ENCODE assay signal across 25 mouse cellular contexts in the genomic region with DNA sequence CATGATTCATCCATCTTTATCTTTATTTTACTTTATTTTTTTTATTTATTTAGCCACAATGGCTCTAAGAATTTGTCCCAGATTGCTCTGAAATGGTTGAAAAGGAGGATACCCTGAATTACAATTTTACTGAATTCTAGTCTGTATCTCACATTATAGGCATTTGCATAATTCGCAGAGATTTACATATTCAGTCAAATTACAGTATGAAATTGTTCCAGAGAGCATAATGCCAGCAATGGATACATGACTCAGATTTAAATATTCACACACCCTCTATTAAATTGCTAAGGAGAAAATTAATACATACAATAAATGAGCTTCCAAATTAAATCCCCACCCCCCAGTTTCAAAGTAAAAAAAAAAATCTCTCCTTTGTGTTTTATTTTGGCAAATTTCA.
A peak's percentile ranks its signal among the peaks of the same experiment; 100 is the strongest.
DNase-seq lines count a peak whose midpoint lies in the region; ATAC-seq and TF ChIP-seq lines count a peak whose summit lies in the region.
"Had no signal": no experiment of that assay in that cellular context is flagged by ENCODE, and none has a peak within 500 bp of the region (broad histone marks: within the 10 kb centered on the region; RNA-seq: fewer than 3 reads in every experiment).

No protein-coding gene starts in this region.

- H3K4me3 ChIP-seq in forebrain, embryonic 13.5 days: no peak overlapping the region
- no peak overlapping the region for H3K4me3 ChIP-seq in forebrain, embryonic 12.5 days (replicated peaks)
- no peak overlapping the region for H3K4me3 ChIP-seq in forebrain, embryonic 15.5 days
- no peak overlapping the region for H3K4me3 ChIP-seq in forebrain, embryonic 11.5 days (ENCODE audit: low read depth, low read length)
- no peak overlapping the region for H3K4me3 ChIP-seq in forebrain, postnatal 0 days (ENCODE audit: low read depth, low read length)
- H3K4me3 ChIP-seq: embryonic facial prominence, embryonic 13.5 days; embryonic facial prominence, embryonic 15.5 days; erythroblast, embryonic 14.5 days had no signal

- peak; percentile 59; the same call in 1 of the 2 replicates for ATAC-seq in forebrain, embryonic 13.5 days
- no peak for ATAC-seq in forebrain, embryonic 12.5 days (ENCODE audit: low FRiP score)
- ATAC-seq in forebrain, embryonic 15.5 days (replicated peaks): peak; percentile 57; the same call in 1 of the 2 replicates
- ATAC-seq in forebrain, embryonic 11.5 days (replicated peaks; ENCODE audit: low FRiP score): no peak
- ATAC-seq in forebrain, postnatal 0 days: no peak; the same call in 1 of the 2 replicates
- ATAC-seq: activated CD4-positive, CD25-positive, alpha-beta regulatory T cell, adult 4 months; CD4-positive, CD25-positive, alpha-beta regulatory T cell, adult 4 months; Patski had no signal

- no peak overlapping the region for H3K4me2 ChIP-seq in forebrain, embryonic 13.5 days
- H3K4me2 ChIP-seq in forebrain, embryonic 12.5 days: no peak overlapping the region
- H3K4me2 ChIP-seq in forebrain, embryonic 15.5 days (replicated peaks): no peak overlapping the region
- no peak overlapping the region for H3K4me2 ChIP-seq in forebrain, embryonic 11.5 days (ENCODE audit: low read depth, low read length, severe bottlenecking)
- no peak overlapping the region for H3K4me2 ChIP-seq in forebrain, postnatal 0 days (ENCODE audit: low read depth)
- H3K4me2 ChIP-seq: embryonic facial prominence, embryonic 13.5 days; embryonic facial prominence, embryonic 15.5 days had no signal

- TF ChIP-seq CTCF in forebrain, postnatal 0 days (IDR thresholded peaks at IDR 0.05; ENCODE audit: low read depth): no peak

- no peak for DNase-seq in forebrain, embryonic 11.5 days (ENCODE audit: low spot score)
- peak; percentile 7 for DNase-seq in forebrain, postnatal 0 days
- DNase-seq in thymus, postnatal 25 days: no peak
- DNase-seq: adrenal gland, adult 8-10 months; adrenal gland, postnatal 14 days; adrenal gland, postnatal 36 days; B cell, adult 2 months; cerebellum, adult 11 months; cerebellum, adult 18-20 months; cerebellum, adult 8-10 months; cerebellum, adult 9-11 months; cerebellum, postnatal 14 days; cerebellum, postnatal 36 days; embryo, embryonic 11 days had no signal

- no peaks in the 10 kb centered on the region for H3K36me3 ChIP-seq in forebrain, embryonic 13.5 days (ENCODE audit: poor library complexity, severe bottlenecking)
- H3K36me3 ChIP-seq in forebrain, embryonic 12.5 days (replicated peaks): no peaks in the 10 kb centered on the region
- H3K36me3 ChIP-seq in forebrain, embryonic 15.5 days: no peaks in the 10 kb centered on the region
- no peaks in the 10 kb centered on the region for H3K36me3 ChIP-seq in forebrain, embryonic 11.5 days (ENCODE audit: control insufficient read depth, insufficient read depth, low read length)
- H3K36me3 ChIP-seq in forebrain, postnatal 0 days (ENCODE audit: insufficient read depth): no peaks in the 10 kb centered on the region
- H3K36me3 ChIP-seq: embryonic facial prominence, embryonic 13.5 days; embryonic facial prominence, embryonic 15.5 days; G1E had no signal

- H3K4me1 ChIP-seq in forebrain, embryonic 13.5 days: peaks cover 3% of the 10 kb centered on the region; the same call in 1 of the 2 replicates
- H3K4me1 ChIP-seq in forebrain, embryonic 12.5 days: peaks cover 5% of the 10 kb centered on the region; the same call in 1 of the 2 replicates
- peaks cover 3% of the 10 kb centered on the region; the same call in 1 of the 2 replicates for H3K4me1 ChIP-seq in forebrain, embryonic 15.5 days
- no peaks in the 10 kb centered on the region for H3K4me1 ChIP-seq in forebrain, embryonic 11.5 days (replicated peaks; ENCODE audit: control insufficient read depth, insufficient read depth, low read length)
- no peaks in the 10 kb centered on the region for H3K4me1 ChIP-seq in forebrain, postnatal 0 days (ENCODE audit: insufficient read depth)
- H3K4me1 ChIP-seq: embryonic facial prominence, embryonic 15.5 days had no signal

- no peaks in the 10 kb centered on the region for H3K9me3 ChIP-seq in forebrain, embryonic 13.5 days (replicated peaks)
- no peaks in the 10 kb centered on the region for H3K9me3 ChIP-seq in forebrain, embryonic 12.5 days
- no peaks in the 10 kb centered on the region for H3K9me3 ChIP-seq in forebrain, embryonic 15.5 days
- no peaks in the 10 kb centered on the region for H3K9me3 ChIP-seq in forebrain, embryonic 11.5 days (ENCODE audit: control insufficient read depth, low read length)
- H3K9me3 ChIP-seq in forebrain, postnatal 0 days (ENCODE audit: low read length): no peaks in the 10 kb centered on the region
- H3K9me3 ChIP-seq: embryonic facial prominence, embryonic 13.5 days; embryonic facial prominence, embryonic 15.5 days; G1E had no signal

- 79% methylated on average over 1 of the region's 1 CpGs for WGBS in forebrain, embryonic 13.5 days
- 81% methylated on average over 1 of the region's 1 CpGs for WGBS in forebrain, embryonic 12.5 days
- WGBS in forebrain, embryonic 15.5 days: 66% methylated on average over 1 of the region's 1 CpGs
- WGBS in forebrain, embryonic 11.5 days: 76% methylated on average over 1 of the region's 1 CpGs
- WGBS in forebrain, postnatal 0 days: 50% methylated on average over 1 of the region's 1 CpGs

- no peak overlapping the region for H3K27ac ChIP-seq in forebrain, embryonic 13.5 days
- no peak overlapping the region for H3K27ac ChIP-seq in forebrain, embryonic 12.5 days
- no peak overlapping the region for H3K27ac ChIP-seq in forebrain, embryonic 15.5 days (replicated peaks)
- no peak overlapping the region for H3K27ac ChIP-seq in forebrain, embryonic 11.5 days (ENCODE audit: low read depth, low read length)
- H3K27ac ChIP-seq in forebrain, postnatal 0 days (ENCODE audit: low read depth, low read length): no peak overlapping the region
- H3K27ac ChIP-seq: embryonic facial prominence, embryonic 13.5 days; embryonic facial prominence, embryonic 15.5 days had no signal

- H3K9ac ChIP-seq in forebrain, embryonic 13.5 days: no peak overlapping the region
- no peak overlapping the region for H3K9ac ChIP-seq in forebrain, embryonic 12.5 days
- no peak overlapping the region for H3K9ac ChIP-seq in forebrain, embryonic 15.5 days (replicated peaks)
- H3K9ac ChIP-seq in forebrain, embryonic 11.5 days (ENCODE audit: low read length): no peak overlapping the region
- no peak overlapping the region for H3K9ac ChIP-seq in forebrain, postnatal 0 days
- H3K9ac ChIP-seq: embryonic facial prominence, embryonic 13.5 days; embryonic facial prominence, embryonic 15.5 days had no signal

- no peaks in the 10 kb centered on the region for H3K27me3 ChIP-seq in forebrain, embryonic 13.5 days
- no peaks in the 10 kb centered on the region for H3K27me3 ChIP-seq in forebrain, embryonic 12.5 days
- H3K27me3 ChIP-seq in forebrain, embryonic 15.5 days: no peaks in the 10 kb centered on the region
- H3K27me3 ChIP-seq in forebrain, embryonic 11.5 days (ENCODE audit: control insufficient read depth, insufficient read depth, low read length): no peaks in the 10 kb centered on the region
- H3K27me3 ChIP-seq in forebrain, postnatal 0 days (ENCODE audit: insufficient read depth, low read length): no peaks in the 10 kb centered on the region
- H3K27me3 ChIP-seq: CH12.LX; embryonic facial prominence, embryonic 13.5 days; embryonic facial prominence, embryonic 15.5 days had no signal

Comparison
In these comparisons a context has a peak if more than half of its experiments do, and no peak if none do; other contexts are left out.
1. ATAC-seq: peak in forebrain, embryonic 13.5 days (single experiment) and forebrain, embryonic 15.5 days (single experiment); none in forebrain, embryonic 12.5 days (single experiment), forebrain, embryonic 11.5 days (single experiment) and forebrain, postnatal 0 days (single experiment).